ENCODE assay signal across 21 mouse cellular contexts in the genomic region with DNA sequence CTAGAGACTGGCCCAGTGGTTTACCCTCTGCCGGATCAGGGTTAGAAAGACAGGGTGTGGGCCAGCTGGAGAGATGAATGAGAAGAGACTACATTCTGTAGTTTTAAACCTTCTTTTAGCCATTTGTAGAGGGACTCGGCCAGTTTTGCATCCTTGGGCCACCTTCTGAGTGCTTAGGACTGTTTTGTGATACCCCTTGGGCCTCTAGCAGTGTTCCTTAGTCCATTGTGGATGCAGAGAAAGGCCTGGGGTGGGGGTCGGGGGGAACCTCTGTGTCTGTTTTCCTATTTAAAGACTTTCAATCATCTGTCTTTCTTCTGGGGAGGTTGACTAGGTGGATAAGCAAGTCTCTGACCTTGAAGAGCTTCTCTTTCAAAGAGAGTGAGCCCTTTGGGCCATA. TPM values are rescaled to one million over a fixed set of nuclear protein-coding genes. Genes with fewer than 3 reads are reported as not detected.
DNase-seq lines count a peak whose midpoint lies in the region; ATAC-seq and TF ChIP-seq lines count a peak whose summit lies in the region.
"Had no signal": no experiment of that assay in that cellular context is flagged by ENCODE, and none has a peak within 500 bp of the region (broad histone marks: within the 10 kb centered on the region; RNA-seq: fewer than 3 reads in every experiment).

No protein-coding gene starts in this region.

- TF ChIP-seq EP300 in liver, postnatal 0 days (IDR thresholded peaks at IDR 0.05; ENCODE audit: low read depth): no peak

- 42% methylated on average over 3 of the region's 3 CpGs for WGBS in liver, postnatal 0 days (ENCODE audit: insufficient replicate concordance)

- H3K9ac ChIP-seq in liver, postnatal 0 days (replicated peaks): peak overlapping the region; percentile 42
- H3K9ac ChIP-seq: embryonic facial prominence, embryonic 12.5 days; limb, embryonic 12.5 days; midbrain, embryonic 15.5 days had no signal

- H3K9me3 ChIP-seq in megakaryocyte, embryonic 14.5 days: no peaks in the 10 kb centered on the region
- no peaks in the 10 kb centered on the region for H3K9me3 ChIP-seq in liver, postnatal 0 days (ENCODE audit: low read length)
- H3K9me3 ChIP-seq: embryonic facial prominence, embryonic 12.5 days; heart, embryonic 10.5 days; limb, embryonic 12.5 days; midbrain, embryonic 15.5 days had no signal

- intact Hi-C loops in gastrocnemius, adult 2 months (cut with DNase I): no loop called here
- intact Hi-C loops in left cerebral cortex, adult 2 months (cut with DNase I): no loop called here

- peaks cover 92% of the 10 kb centered on the region for H3K4me1 ChIP-seq in megakaryocyte, embryonic 14.5 days
- H3K4me1 ChIP-seq in liver, postnatal 0 days (ENCODE audit: insufficient read depth): peaks cover 11% of the 10 kb centered on the region
- H3K4me1 ChIP-seq: embryonic facial prominence, embryonic 12.5 days; limb, embryonic 12.5 days; midbrain, embryonic 15.5 days had no signal

- no peaks in the 10 kb centered on the region for H3K27me3 ChIP-seq in megakaryocyte, embryonic 14.5 days (replicated peaks)
- H3K27me3 ChIP-seq in liver, postnatal 0 days (ENCODE audit: insufficient read depth, low read length): no peaks in the 10 kb centered on the region
- H3K27me3 ChIP-seq: embryonic facial prominence, embryonic 12.5 days; limb, embryonic 12.5 days; midbrain, embryonic 15.5 days had no signal

- H3K27ac ChIP-seq in gastrocnemius, adult 2 months: no peak overlapping the region
- H3K27ac ChIP-seq in liver, postnatal 0 days (ENCODE audit: low read depth): 0 out of 2 replicates have a peak overlapping the region, but pooled peaks have one; percentile 5
- H3K27ac ChIP-seq in left cerebral cortex, adult 2 months: no peak overlapping the region
- H3K27ac ChIP-seq: embryonic facial prominence, embryonic 12.5 days; heart, embryonic 10.5 days; limb, embryonic 12.5 days; midbrain, embryonic 15.5 days; stomach, postnatal 0 days had no signal

- peak overlapping the region; percentile 29 for H3K4me3 ChIP-seq in gastrocnemius, adult 2 months
- peak overlapping the region; percentile 91 for H3K4me3 ChIP-seq in megakaryocyte, embryonic 14.5 days (replicated peaks)
- H3K4me3 ChIP-seq in liver, postnatal 0 days (ENCODE audit: low read depth, low read length): peak overlapping the region; percentile 39
- H3K4me3 ChIP-seq in left cerebral cortex, adult 2 months: no peak overlapping the region
- H3K4me3 ChIP-seq: embryonic facial prominence, embryonic 12.5 days; heart, embryonic 10.5 days; limb, embryonic 12.5 days; midbrain, embryonic 15.5 days; myocyte had no signal

- peak overlapping the region; percentile 55 for H3K4me2 ChIP-seq in liver, postnatal 0 days (ENCODE audit: low read depth, low read length)
- H3K4me2 ChIP-seq: embryonic facial prominence, embryonic 12.5 days; limb, embryonic 12.5 days; midbrain, embryonic 15.5 days had no signal

- no peak for ATAC-seq in megakaryocyte, adult 5-6 weeks (ENCODE audit: poor library complexity, severe bottlenecking)
- ATAC-seq in liver, postnatal 0 days: no peak
- ATAC-seq: forebrain, embryonic 14.5 days; hindbrain, embryonic 16.5 days; midbrain, embryonic 15.5 days had no signal

- no peak for DNase-seq in gastrocnemius, adult 2 months
- no peak for DNase-seq in gastrocnemius, adult 18-20 months (ENCODE audit: low spot score)
- DNase-seq in induced T-regulatory cell, adult 2 months (ENCODE audit: low read depth): peak; percentile 64
- DNase-seq in liver, postnatal 0 days: no peak
- DNase-seq in left cerebral cortex, adult 2 months (ENCODE audit: extremely low spot score in 1 of 2, low spot score in 2 of 2): no peak
- no peak for DNase-seq in gastrocnemius, adult 8-10 months (ENCODE audit: low spot score in 2 of 2)
- DNase-seq: cerebellum, adult 9-10 months; gastrocnemius, postnatal 36 days; kidney, adult 11 months; right cerebral cortex, postnatal 14 days; thymus, postnatal 25 days had no signal

- no peak for TF ChIP-seq CTCF in gastrocnemius, adult 2 months (IDR thresholded peaks at IDR 0.05)
- no peak for TF ChIP-seq CTCF in liver, postnatal 0 days (IDR thresholded peaks at IDR 0.05; ENCODE audit: low read depth)
- TF ChIP-seq CTCF in left cerebral cortex, adult 2 months (IDR thresholded peaks at IDR 0.05): no peak

- H3K36me3 ChIP-seq in megakaryocyte, embryonic 14.5 days (replicated peaks; ENCODE audit: low read length): no peaks in the 10 kb centered on the region
- no peaks in the 10 kb centered on the region for H3K36me3 ChIP-seq in liver, postnatal 0 days (replicated peaks; ENCODE audit: insufficient read depth, low read length)
- H3K36me3 ChIP-seq: embryonic facial prominence, embryonic 12.5 days; heart, embryonic 10.5 days; limb, embryonic 12.5 days; midbrain, embryonic 15.5 days had no signal

RNA-seq across cellular contexts. Expression of gene Rhoh, which starts 3.9 kb away (rescaled TPM):
- under 1 TPM; 0.26 to 0.31 TPM for total RNA-seq in gastrocnemius, adult 2 months (2021)
- under 1 TPM; 0.23 to 0.26 TPM for total RNA-seq in gastrocnemius, adult 18-20 months (2021)
- polyA plus RNA-seq in megakaryocyte, embryonic 14.5 days (2012; ENCODE audit: insufficient read depth, low replicate concordance): 0.70 TPM in 1 of 2 replicates, not detected in the other
- 6.4 and 10.8 TPM in 2 replicates for total RNA-seq in megakaryocyte, adult 5-6 weeks (2015)
- total RNA-seq in megakaryocyte, adult 5-6 weeks (2017): 9.3 and 10.5 TPM in 2 replicates
- 4.3 and 5.1 TPM in 2 replicates for polyA plus RNA-seq in liver, postnatal 0 days (2015; fragmentation: Nextera tagmentation; extraction: Ambion mirVana)
- under 1 TPM; 0.63 to 0.84 TPM for total RNA-seq in left cerebral cortex, adult 2 months (2021)
- under 1 TPM in 3 of 4 experiments, not detected in 1; 0.11 to 0.48 (median 0.29) TPM for total RNA-seq in gastrocnemius, adult 8-10 months (2022)
